In genomic region chr4:32092320-32093041, GRCm38 (mm10) we compare ENCODE assay signal across 13 mouse cellular contexts.
"Had no signal": no experiment of that assay in that cellular context is flagged by ENCODE, and none has a peak within 500 bp of the region (broad histone marks: within the 10 kb centered on the region; RNA-seq: fewer than 3 reads in every experiment).

No protein-coding gene starts in this region.

- H3K4me3 ChIP-seq: left cerebral cortex, adult 2 months; limb, embryonic 13.5 days; myocyte; neural tube, embryonic 15.5 days had no signal

- H3K27ac ChIP-seq: left cerebral cortex, adult 2 months; limb, embryonic 13.5 days; liver, embryonic 14.5 days; neural tube, embryonic 15.5 days had no signal

- H3K4me2 ChIP-seq: limb, embryonic 13.5 days; neural tube, embryonic 15.5 days had no signal

- DNase-seq: kidney, adult 9 months; kidney, postnatal 10 days; lung, adult 18-20 months; midbrain, embryonic 14.5 days; right cerebral cortex, adult 18-20 months; right cerebral cortex, postnatal 25 days; thymus, adult 2 months; thymus, postnatal 25 days had no signal

- H3K36me3 ChIP-seq: limb, embryonic 13.5 days; neural tube, embryonic 15.5 days had no signal

- H3K4me1 ChIP-seq: limb, embryonic 13.5 days; neural tube, embryonic 15.5 days had no signal

- H3K27me3 ChIP-seq: limb, embryonic 13.5 days; neural tube, embryonic 15.5 days had no signal

- H3K9ac ChIP-seq: limb, embryonic 13.5 days; liver, embryonic 14.5 days; neural tube, embryonic 15.5 days had no signal

- H3K9me3 ChIP-seq: limb, embryonic 13.5 days; neural tube, embryonic 15.5 days had no signal
